Mouse (Mus musculus) erythroblast, embryonic 14.5 days (primary cell): ENCODE results near the gene Olfr736. TPM values are rescaled to one million over a fixed set of nuclear protein-coding genes. Genes with fewer than 3 reads are reported as not detected.

Experiments used
- H3K27me3 ChIP-seq: 2 replicates; pipeline ENCODE4 v1.6.1; 2012; ENCODE audit warnings: inconsistent platforms; ENCODE audit not compliant: control insufficient read depth
- H3K36me3 ChIP-seq: 2 replicates; pipeline ENCODE4 v1.6.1; 2012; ENCODE audit warnings: mild to moderate bottlenecking, inconsistent platforms; ENCODE audit not compliant: control insufficient read depth
- H3K4me1 ChIP-seq: 2 replicates; pipeline ENCODE4 v1.6.1; 2012; ENCODE audit warnings: inconsistent platforms; ENCODE audit not compliant: control insufficient read depth
- H3K4me3 ChIP-seq: replicated peaks from 2 replicates; pipeline ENCODE3; 2012; ENCODE audit warnings: moderate library complexity, mild to moderate bottlenecking, inconsistent platforms
- H3K9me3 ChIP-seq: 2 replicates; pipeline ENCODE4 v1.6.1; 2012; ENCODE audit warnings: low read length, inconsistent platforms, mixed read lengths; ENCODE audit not compliant: control insufficient read depth
- GATA1 ChIP-seq: IDR thresholded peaks from 2 replicates; pipeline ENCODE4 v1.6.1; 2012; ENCODE audit warnings: low read length, inconsistent platforms, mixed read lengths
- TAL1 ChIP-seq: IDR thresholded peaks from 3 replicates; pipeline ENCODE4 v1.6.1; 2012; ENCODE audit warnings: low read length, inconsistent platforms, mixed read lengths
- polyA plus RNA-seq: library from polyadenylated mRNA; stranded (reverse); fragments of >175 nt; gene quantifications from 2 replicates; pipeline ENCODE4 v1.2.3, GENCODE M21; 2012

Gene Olfr736
- polyA plus RNA-seq: 0.02 TPM in 1 of 2 replicates, not detected in the other

DNA sequence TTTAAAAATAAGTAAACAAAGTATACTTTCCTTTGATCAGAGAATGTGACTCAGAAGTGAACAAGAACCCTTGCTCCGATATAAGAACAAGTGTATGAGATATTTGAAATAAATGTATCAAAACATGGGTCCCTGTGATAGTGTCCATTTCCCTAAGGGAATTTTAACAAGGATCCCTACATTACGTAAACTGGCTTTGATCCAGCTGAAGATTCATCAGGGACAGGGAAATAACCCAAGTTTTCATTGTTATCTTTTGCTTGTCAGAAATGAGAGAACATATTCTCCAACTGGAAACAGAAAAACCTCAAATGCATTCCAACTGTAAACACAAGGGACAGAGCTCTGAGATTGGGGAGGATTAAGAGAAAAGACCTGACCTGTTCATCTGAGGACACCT lies at the start of gene Olfr736:
Olfr736 (plus strand) TSS at position 301 of the 400 bp plus-strand sequence.
- H3K27me3 ChIP-seq: no peaks in the 10 kb centered on the region
- H3K36me3 ChIP-seq: no peaks in the 10 kb centered on the region
- TF ChIP-seq TAL1 (no peak), GATA1 (no peak)
- H3K9me3 ChIP-seq: no peaks in the 10 kb centered on the region
- no peaks in the 10 kb centered on the region for H3K4me1 ChIP-seq
- H3K4me3 ChIP-seq: no peak within 1 kb of the TSS

DNA sequence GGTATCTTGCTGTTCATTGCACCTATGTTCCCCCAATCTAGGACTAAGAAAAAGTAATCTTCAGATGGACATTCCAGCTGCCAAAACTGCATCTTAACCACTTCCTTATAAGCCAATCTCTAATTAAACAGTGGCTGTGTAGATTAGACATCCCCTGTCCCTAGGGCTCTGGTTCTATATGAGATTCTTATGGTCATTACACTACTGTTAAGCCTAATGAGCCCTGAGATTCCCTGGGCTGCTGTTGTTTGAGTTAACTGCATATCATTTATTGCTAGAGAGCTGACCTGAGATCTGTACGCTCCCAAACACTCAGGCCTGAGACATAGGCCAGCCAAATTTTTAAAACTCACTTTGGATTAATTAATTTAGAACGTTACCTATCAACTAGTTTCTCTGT lies 32.2 kb upstream of the Olfr736 start, which contains the start of gene Olfr735:
Olfr735 (minus strand) TSS at position 77 of the 400 bp plus-strand sequence.
- Histone ChIP-seq H3K36me3 (no peaks in the 10 kb centered on the region), H3K27me3 (no peaks in the 10 kb centered on the region), H3K4me3 (no peak within 1 kb of the TSS), H3K9me3 (no peaks in the 10 kb centered on the region), H3K4me1 (no peaks in the 10 kb centered on the region)
- TF ChIP-seq TAL1: no peak
- TF ChIP-seq GATA1: no peak

DNA sequence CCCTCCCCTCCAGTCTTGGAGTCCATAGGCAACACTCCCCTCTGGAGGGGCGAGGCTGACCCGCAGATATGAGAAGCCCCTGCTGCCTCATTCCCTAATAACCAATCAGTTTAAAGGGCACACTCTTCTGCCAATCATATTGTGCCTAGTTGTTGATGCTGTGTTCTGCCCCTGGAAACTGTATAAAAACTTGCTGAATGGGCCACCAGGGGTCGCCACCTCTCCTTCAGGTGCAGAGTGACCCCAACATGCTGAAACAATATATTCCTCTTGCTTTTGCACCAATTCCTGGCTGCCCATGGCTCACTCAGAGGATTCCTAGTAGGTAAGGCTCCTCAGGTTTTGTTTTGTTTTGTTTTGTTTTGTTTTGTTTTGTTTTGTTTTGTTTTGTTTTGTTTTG lies 28.5 kb upstream of the Olfr736 start:
- Histone ChIP-seq H3K4me3 (no peak overlapping the region), H3K27me3 (no peaks in the 10 kb centered on the region), H3K36me3 (no peaks in the 10 kb centered on the region), H3K9me3 (no peaks in the 10 kb centered on the region), H3K4me1 (no peaks in the 10 kb centered on the region)
- TF ChIP-seq TAL1 (no peak), GATA1 (no peak)

DNA sequence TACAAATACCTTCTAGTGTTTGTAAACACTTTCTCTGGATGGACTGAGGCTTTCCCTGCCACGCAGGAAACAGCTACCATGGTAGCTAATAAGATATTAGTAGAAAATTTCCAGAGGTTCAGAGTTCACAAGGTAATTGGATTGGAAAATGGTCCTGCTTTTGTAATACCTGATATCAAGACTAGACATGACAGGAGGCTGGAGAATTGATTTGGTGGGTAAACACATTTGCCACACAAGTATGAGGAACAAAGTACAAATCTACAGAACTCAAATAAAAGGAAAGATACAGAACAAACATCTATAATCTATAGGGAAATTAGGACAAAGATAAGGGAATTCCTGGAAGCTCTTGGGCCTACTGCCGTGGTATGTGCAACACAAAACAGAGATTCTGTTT lies 24.2 kb upstream of the Olfr736 start:
- H3K36me3 ChIP-seq: no peaks in the 10 kb centered on the region
- no peaks in the 10 kb centered on the region for H3K27me3 ChIP-seq
- H3K9me3 ChIP-seq: no peaks in the 10 kb centered on the region
- H3K4me3 ChIP-seq: no peak overlapping the region
- TF ChIP-seq TAL1: no peak
- H3K4me1 ChIP-seq: no peaks in the 10 kb centered on the region

DNA sequence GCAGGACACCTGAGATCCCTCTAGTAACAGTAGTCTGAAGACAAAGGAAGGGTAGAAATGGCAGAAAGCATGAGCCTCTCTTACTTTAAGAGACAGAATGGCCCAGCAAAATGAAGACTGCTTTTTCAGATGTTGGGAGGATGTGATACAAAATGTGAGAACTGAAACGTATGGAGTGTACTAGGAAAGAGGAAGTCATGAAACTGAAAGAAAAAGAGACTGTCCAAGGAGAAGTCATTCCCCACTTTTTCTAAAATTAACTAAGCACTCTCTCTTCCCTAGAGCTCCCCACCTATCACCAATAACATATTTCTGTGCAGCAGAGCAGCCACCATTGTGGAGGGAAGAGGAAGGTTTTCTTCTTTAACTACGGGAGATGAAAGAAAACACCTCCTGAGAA lies 23.4 kb upstream of the Olfr736 start, which contains the start of gene Tlr11:
Tlr11 (plus strand) TSS at position 322 of the 400 bp plus-strand sequence.
- H3K4me1 ChIP-seq: no peaks in the 10 kb centered on the region
- H3K9me3 ChIP-seq: no peaks in the 10 kb centered on the region
- TF ChIP-seq GATA1 (no peak), TAL1 (no peak)

DNA sequence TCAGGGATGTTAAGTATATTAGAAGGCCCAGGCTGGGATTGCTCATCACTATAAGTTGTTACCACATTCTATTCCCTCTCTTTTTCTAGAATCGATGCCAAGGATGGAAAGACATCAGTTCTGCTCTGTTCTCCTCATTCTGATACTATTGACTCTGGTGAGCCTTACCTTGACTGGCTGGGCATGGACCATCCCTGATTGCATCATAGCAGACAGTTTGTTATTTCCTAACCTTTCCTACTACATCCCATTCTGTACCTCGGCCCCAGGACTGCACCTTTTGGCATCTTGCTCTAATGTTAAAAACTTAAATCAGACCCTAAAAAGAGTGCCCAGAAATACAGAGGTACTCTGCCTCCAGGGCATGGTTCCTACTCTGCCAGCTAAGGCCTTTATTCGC lies 20.5 kb upstream of the Olfr736 start:
- no peak overlapping the region for H3K4me3 ChIP-seq
- TF ChIP-seq GATA1 (no peak), TAL1 (no peak)
- H3K9me3 ChIP-seq: no peaks in the 10 kb centered on the region
- H3K36me3 ChIP-seq: no peaks in the 10 kb centered on the region
- no peaks in the 10 kb centered on the region for H3K4me1 ChIP-seq
- no peaks in the 10 kb centered on the region for H3K27me3 ChIP-seq

More for the DNA sequence above, 23.4 kb upstream of the Olfr736 start, which contains the start of gene Tlr11:
- H3K27me3 ChIP-seq: no peaks in the 10 kb centered on the region
- no peak within 1 kb of the TSS for H3K4me3 ChIP-seq
- no peaks in the 10 kb centered on the region for H3K36me3 ChIP-seq

DNA sequence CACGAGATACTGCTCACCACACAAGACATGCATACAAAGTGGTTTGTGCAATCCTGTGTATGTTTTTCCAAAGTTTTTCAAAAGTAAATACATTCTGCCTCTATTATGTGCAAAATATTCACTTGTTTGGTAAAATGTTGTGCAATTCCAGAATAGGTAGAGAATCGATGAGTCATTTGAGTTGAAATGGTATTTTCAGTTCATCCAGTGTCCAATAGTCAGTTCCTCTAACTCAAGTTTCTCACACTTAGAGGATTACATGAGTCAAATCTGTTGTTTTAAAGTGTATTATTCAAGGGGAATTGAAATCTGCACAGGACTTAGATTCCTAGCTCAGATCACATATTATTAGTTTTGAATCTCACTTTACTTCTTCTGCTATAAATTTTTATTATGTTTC lies 17.4 kb upstream of the Olfr736 start:
- Histone ChIP-seq H3K27me3 (no peaks in the 10 kb centered on the region), H3K36me3 (no peaks in the 10 kb centered on the region), H3K4me1 (no peaks in the 10 kb centered on the region), H3K4me3 (no peak overlapping the region), H3K9me3 (no peaks in the 10 kb centered on the region)
- TF ChIP-seq GATA1: no peak

DNA sequence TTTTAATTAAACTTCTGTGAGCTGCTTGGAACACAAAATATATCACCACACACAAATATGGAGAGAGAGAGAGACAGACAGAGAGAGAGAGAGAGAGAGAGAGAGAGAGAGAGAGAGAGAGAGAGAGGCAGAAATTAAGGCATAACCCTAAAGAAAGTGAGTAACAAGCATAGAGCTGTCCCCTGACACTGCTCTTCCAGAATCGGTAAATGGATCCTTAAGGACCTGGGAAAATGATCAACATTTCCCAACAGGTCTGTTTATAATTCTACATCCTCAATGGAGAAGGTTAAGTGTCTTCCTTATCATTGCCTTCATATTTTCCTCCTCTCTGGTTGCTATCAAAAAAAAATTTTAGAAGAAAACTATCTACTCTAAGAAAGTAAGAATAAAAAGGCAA lies 26.3 kb downstream of the Olfr736 start, which contains the start of gene Olfr738:
Olfr738 (plus strand) TSS at position 301 of the 400 bp plus-strand sequence.
- H3K4me1 ChIP-seq: no peaks in the 10 kb centered on the region
- no peaks in the 10 kb centered on the region for H3K27me3 ChIP-seq
- TF ChIP-seq TAL1 (no peak), GATA1 (no peak)
- no peaks in the 10 kb centered on the region for H3K9me3 ChIP-seq
- no peak within 1 kb of the TSS for H3K4me3 ChIP-seq
- no peaks in the 10 kb centered on the region for H3K36me3 ChIP-seq

DNA sequence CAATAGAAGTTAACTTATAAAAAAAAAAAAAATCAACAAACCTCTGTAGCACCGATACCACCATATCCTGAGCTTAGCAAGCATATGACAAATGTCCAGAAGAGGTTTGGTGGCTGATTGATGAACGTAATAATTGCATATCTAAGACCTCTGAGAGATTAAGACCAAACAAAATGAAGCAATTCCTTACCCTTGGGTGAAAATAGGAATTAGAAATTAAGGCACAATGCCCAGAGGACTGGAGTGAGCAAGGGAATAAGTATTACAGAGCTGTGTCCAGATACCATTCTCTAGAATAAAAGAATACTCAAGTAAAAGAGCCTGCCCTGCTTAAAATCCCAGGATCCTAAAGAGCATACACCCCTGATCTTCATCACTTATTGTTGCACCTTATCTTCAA lies 37.4 kb downstream of the Olfr736 start, which contains the start of gene Olfr739:
Olfr739 (plus strand) TSS at position 301 of the 400 bp plus-strand sequence.
- Histone ChIP-seq H3K36me3 (no peaks in the 10 kb centered on the region), H3K4me1 (no peaks in the 10 kb centered on the region), H3K9me3 (no peaks in the 10 kb centered on the region), H3K27me3 (no peaks in the 10 kb centered on the region), H3K4me3 (no peak within 1 kb of the TSS)
- TF ChIP-seq TAL1 (no peak), GATA1 (no peak)

Other genes starting within 250 kb of the Olfr736 start
- gene Olfr728, start 238.5 kb upstream of the Olfr736 start, polyA plus RNA-seq: 0.02 TPM in 1 of 2 replicates, not detected in the other
- not detected in 2 replicates for gene Olfr729, start 228.3 kb upstream of the Olfr736 start, polyA plus RNA-seq
- 0.01 TPM in 1 of 2 replicates, not detected in the other for gene Olfr730, start 193.0 kb upstream of the Olfr736 start, polyA plus RNA-seq
- not detected in 2 replicates for gene Olfr731, start 139.3 kb upstream of the Olfr736 start, polyA plus RNA-seq
- not detected in 2 replicates for gene Olfr732, start 97.0 kb upstream of the Olfr736 start, polyA plus RNA-seq
- not detected in 2 replicates for gene Olfr733, start 79.6 kb upstream of the Olfr736 start, polyA plus RNA-seq
- gene Olfr734, start 54.4 kb upstream of the Olfr736 start, polyA plus RNA-seq: not detected in 2 replicates
- gene Olfr735, start 32.3 kb upstream of the Olfr736 start, polyA plus RNA-seq: not detected in 2 replicates
- gene Tlr11, start 23.2 kb upstream of the Olfr736 start, polyA plus RNA-seq: not detected in 2 replicates
- 0.05 TPM in 1 of 2 replicates, not detected in the other for gene Olfr738, start 26.4 kb downstream of the Olfr736 start, polyA plus RNA-seq
- gene Olfr739, start 37.5 kb downstream of the Olfr736 start, polyA plus RNA-seq: not detected in 2 replicates
- gene Olfr740, start 64.4 kb downstream of the Olfr736 start, polyA plus RNA-seq: not detected in 2 replicates
- gene Olfr741, start 91.6 kb downstream of the Olfr736 start, polyA plus RNA-seq: not detected in 2 replicates
- not detected in 2 replicates for gene Olfr742, start 122.4 kb downstream of the Olfr736 start, polyA plus RNA-seq
- gene Olfr743, start 140.7 kb downstream of the Olfr736 start, polyA plus RNA-seq: not detected in 2 replicates
- gene Olfr744, start 233.7 kb downstream of the Olfr736 start, polyA plus RNA-seq: not detected in 2 replicates